Mouse (Mus musculus) liver, adult 2 months (tissue): ENCODE measurements around the gene Snx22.

Experiments used
- CTCF ChIP-seq: fragments of 200-500 bp; IDR thresholded peaks from 2 replicates; pipeline ENCODE4 v1.5.1; 2011; ENCODE audit warnings: low read depth, low read length, control low read depth
- POLR2A ChIP-seq: fragments of 200-500 bp; IDR thresholded peaks from 2 replicates; pipeline ENCODE4 v1.6.1; 2011; ENCODE audit warnings: low read length, control low read depth; ENCODE audit not compliant: insufficient read depth; ENCODE audit errors: extremely low read depth

DNA sequence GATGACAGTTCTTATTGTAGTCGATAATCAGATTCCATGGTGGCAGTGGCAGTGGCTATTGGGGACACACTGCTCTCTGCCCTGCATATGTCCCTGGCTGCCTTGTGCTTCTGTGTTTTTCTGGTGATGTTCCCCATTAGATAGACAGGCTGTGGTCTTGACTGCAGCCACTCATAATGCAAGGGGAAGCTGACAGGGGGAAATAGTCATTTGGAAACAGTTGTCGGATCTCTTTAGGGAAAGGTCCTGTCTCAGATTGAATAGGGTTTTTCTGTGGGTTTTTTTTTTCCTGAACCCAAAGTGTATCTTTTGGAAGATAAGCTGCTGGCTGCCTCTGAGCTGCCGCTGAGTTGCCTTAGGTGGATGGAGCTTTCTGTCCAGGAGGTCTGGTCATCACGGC lies 12.5 kb upstream of the Snx22 start:
- TF ChIP-seq CTCF (no peak), POLR2A (no peak)
